Mouse (Mus musculus) spleen, postnatal 14 days (tissue): Measurements from ENCODE around the gene Melk.
A peak's percentile ranks its signal among the peaks of the same experiment; 100 is the strongest.

ENCODE experiments used
- DNase-seq, 2 experiments: peaks; one replicate each; pipeline ENCODE4 v3.0.0; 2021 to 2022; ENCODE audit warnings: low spot score in 2 of 2

Gene Melk

DNA sequence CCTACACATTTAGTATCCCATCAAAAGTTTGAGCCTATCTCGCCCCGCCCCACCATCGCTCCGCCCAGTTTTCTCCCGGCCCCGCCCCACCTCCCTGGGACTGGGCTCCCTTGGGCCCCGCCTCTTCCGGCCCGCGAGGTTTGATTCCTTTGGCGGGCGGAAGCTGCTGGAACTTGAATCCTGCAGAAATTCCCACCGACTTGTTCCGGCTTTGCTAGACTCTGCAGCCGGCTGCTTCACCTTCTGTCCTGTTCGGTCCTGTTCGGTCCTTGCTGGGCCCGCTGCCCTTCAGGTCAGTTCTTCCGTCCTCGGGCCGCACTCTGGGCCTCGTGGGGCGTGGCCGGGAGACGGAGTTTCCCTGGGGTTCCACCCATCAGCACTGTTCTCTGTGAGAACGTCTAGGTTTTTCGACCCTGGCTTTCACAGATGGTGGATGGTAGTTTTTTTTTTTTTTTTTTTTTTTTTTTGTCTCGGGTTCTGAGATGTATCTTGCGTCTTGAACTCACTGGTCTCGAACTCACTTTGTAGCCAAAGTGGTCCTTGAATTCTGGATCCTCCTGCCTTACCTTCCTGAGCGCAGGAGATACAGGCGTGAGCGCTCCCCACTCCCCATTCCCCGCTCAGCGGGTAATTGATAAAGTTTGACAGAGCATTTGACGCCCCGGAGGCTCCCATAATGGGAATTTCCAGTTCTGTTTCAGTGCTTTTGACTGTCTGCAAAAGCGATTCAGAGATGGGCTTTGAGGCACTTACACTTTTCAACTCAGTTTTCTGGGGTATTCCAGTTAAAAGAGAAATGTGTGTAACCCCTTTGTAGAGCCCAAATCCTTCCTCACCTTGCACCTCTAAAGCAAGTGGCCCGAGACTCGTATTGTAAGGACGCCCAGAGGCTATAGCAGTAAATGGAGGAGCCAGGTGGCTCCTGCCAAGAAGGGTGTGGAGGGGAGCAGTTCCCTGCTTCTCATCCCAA is at the start of gene Melk:
Melk (plus strand) TSS at position 96 of the 970 bp plus-strand sequence.
- DNase-seq, result peak; percentile 64 to 76

DNA sequence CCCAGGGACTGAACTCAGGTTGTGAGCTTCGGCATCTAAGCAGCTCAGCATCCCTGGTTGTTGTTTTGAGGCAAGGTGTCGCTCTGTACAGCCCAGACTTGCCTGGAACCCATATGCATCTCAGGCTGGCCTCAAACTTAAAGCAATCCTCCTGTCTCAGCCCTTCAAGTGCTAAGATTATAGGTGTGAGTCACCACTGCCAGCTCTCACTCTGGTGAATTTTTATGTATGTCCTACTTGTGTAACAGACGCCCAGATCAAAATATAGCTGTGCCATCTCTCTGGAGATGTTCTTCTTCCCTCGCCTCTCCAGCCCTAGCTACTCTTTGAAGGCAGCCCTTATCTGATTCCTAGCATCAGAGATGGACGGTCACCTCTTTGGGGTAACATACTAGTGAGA is 49.2 kb upstream of the Melk start:
- DNase-seq, result no peak

DNA sequence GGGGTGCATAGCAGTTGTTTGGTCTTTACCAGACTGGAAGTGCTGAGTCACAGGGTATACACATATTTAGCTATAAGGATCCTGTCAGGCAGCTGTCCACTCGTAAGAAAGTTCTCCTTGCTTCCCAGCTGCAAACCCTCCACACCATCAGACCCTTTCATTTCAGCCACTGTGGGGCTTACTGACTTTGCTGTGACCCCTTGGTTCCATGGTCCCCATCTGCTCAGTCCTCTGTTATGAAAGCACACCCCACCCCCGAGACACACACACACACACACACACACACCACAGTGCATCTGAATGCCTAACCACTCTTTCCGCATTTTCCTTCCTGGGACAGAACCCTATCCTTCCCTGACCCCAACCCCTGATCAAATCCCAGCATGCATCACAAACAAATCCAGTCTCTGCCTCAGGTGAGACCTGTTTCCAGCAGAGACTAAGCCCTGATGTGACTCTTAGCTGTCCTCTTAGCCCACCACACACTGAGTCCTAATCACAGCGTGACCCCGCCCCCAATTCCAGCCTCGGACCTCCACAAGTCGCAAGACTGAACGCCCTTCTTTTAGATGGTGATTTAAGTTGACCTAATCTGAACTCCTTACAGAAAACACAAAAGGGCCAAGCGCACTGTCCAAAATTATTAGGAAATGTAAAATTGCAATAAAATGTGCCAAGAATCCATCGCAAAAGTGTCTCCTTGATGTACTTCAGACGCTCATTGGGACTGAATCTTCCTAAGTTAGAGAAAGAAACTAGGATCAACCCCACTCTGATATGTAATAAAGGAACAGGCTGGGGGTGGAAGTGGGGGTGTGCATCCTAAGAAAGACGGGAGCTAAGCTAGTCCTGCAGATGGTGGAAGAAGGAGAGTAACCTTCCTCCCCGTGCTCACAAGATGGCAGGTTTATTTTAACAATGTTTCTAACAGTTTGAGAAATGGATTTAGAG is 48.4 kb upstream of the Melk start:
- no peak for DNase-seq

DNA sequence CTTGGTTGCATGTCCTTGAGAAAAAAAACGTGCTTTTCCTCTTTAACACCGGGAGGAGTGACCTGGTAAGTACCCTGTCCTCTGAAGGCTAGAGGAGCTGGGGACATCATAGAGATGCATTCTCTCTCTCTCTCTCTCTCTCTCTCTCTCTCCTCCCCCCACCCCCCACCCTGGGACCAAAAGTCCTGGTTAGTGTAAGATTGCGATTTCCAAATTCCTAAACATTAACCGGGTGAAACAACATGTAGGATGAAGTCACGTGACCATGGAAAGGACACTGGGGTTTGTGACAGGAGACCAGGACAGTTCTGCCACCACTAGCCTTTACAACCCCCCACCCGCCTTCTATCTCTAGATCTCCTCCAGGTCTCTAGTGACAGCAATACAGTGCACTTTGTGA is 47.5 kb upstream of the Melk start:
- no peak for DNase-seq

DNA sequence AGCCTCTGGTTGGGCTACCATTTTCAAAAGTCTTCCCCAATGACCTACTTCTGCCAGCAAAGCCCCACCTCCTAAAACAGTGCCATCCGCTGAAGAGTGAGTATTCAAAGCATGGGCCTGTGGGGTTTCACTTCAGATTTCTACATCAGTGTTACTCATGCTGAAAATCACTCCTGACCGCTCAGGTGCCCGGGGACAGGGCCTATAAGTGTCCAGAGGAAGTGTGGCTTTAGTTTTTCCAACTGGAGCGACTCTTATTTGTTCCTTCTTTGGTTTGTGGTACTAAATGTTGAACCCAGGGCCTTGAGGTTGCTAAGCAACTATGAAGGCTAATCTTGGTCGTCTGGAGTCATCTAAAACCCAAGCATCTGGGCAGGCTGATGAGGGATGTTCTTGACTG is 46.1 kb upstream of the Melk start:
- DNase-seq, result no peak

DNA sequence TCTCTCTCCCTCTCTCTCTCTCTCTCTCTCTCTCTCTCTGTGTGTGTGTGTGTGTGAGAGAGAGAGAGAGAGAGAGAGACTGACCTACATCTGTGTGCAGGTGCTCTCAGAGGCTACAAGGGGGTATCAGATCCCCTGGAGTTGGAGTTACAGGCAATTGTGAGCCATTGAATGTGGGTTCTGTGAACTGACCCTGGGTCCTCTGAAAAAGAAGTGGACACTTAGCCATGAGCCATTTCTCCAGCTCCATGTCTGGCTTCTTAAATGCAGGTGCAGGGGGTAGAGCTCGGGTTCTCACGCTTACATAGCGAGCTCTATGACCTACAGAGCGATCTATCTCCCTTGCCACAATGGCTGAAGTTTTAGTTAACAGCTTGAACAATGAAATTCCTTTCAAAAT is 41.5 kb upstream of the Melk start:
- no peak for DNase-seq

DNA sequence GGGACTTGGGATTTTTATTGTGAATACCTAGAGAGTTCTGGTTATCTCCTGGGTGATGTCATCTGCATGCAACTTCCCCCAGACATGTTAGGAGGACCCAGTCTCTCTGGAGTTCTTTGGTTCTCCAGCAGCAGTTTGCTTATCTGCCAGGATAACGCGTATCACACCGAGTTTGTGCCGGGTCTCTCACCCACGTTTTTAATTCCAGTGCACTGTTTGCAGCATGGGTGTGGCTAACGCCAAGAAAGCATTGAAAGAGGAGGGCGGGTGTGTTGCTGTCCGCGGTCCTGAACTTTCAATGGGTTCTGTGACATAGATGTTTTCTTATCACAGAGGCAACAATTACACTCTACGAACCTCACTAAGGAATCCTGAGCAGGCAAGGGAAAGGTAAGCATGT is 40.4 kb upstream of the Melk start:
- peak in 1 of 2 experiments; percentile 26 for DNase-seq

DNA sequence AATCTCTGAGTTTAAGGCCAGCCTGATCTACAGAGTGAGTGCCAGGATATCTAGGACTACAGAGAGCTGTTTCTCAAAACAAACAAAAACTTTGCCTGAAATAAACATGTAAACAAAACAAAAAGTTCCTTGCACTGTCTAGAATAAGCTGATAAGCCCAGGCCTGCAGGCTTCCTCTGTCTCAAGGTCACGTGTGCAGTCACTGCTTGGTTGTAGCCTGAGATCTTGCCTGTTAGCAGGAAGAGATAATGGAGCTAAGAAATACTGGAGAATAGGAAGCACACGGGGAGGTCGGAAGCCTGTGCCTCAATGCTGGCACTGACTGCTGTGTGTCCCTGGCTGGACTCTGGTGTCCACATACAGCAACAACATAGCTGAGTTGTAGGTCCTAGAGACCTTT is 35.2 kb upstream of the Melk start:
- DNase-seq, result no peak

DNA sequence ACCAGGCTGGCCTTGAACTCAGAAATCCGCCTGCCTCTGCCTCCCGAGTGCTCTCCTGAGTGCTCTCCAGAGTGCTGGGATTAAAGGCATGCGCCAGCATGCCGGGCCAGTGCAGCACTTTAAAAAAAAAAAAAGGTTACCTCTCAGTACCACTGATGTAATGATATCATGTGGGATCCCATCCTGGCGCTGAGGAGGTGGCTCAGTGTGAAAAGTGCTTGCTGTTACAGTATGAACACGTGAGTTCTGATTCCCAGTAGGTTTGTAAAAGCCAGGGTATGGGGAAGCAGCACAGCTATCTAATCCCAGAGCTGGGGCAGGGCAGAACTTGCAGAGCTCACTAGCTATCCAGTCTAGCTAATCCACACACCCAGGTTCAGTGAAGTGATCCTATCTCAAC is 33.2 kb upstream of the Melk start:
- DNase-seq, result no peak

DNA sequence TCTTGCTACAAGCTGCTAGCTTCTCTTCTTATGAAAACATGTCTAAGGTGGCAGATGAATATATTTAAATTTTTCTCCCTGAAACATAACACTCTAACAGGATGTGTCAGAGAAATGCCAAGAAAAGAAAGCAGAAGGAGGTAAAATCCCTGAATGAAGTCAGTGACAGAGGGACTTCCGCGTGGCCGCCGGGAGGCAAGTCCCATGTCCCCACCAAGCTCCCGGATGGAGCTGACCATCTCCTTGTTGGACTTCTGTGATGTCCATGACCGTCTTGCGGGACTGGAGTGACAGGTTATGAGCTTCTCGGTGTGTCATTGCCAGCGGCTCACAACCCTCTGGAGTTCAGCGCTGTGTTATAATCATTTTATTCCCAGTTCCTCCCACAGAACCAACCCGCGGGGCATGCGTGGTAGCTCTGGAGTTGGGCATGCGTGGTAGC is 31.3 kb upstream of the Melk start:
- no peak for DNase-seq

DNA sequence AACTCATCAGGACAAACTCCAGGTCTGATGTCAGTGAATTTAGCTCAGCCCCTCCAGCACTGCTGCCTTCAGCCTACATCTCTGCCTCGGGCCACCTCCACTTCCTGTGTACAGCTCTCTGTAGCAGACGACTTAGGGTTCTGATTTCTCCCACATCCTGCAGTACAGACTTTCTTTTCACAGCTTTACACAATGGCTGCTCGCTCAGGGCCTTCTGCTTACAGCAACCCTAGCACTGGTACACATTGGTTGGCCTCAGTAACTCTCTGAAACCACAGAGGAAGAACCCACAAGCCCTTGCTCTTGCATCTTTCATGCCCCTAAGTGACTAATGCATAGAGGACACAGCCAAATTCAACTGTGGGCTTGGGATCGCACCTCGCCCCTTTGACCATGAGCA is 29.5 kb upstream of the Melk start:
- DNase-seq, result no peak

DNA sequence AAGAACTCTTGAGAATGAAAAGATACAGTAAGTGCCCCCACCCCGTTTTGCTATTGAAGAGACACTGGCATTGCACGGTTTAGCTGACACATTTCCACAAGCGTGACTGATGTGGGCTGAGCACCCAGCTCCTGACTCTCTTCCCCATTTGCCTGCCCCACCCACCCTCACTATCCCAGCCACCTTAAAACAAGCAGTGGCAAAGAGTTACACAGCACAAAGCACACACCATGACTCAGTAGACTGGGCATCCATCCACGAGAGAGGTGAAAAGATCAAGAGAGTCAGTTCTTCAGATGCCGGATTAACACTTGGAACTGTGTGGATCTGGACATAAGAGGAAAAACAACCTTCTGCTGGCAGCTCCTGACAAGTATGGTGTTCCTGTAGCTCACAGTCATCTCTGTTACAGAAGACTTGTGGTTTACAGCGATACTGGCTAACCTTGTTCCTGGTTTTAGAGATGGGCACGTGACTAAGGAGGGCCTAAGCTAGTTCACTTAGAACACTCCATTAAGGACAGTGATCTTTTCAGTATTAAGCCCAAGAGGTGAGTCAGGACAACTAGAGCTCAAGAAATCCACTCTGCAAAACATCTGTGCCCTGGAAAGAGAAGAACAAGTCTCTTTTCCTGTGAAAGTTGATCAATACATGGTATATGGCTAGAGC is 18.9 kb upstream of the Melk start:
- DNase-seq, result no peak

DNA sequence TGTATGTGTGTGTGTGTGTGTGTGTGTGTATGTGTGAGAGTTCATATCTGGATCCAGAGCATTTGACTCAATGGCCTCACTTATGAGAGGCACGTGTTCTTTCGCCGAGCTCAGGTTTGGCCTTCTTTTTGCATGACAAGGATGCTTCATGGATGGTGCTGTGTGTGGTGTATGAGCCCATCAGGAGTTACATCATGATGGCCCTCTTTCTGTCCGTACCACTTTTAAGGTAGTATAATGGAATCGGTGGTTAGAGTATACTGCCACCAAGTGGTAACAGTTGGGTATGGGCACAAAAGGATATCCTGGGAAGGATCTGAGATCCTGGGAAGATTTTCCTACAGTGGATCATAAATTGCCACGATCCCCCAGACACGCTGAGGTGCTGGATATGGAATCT is 8.1 kb upstream of the Melk start:
- DNase-seq, result no peak

DNA sequence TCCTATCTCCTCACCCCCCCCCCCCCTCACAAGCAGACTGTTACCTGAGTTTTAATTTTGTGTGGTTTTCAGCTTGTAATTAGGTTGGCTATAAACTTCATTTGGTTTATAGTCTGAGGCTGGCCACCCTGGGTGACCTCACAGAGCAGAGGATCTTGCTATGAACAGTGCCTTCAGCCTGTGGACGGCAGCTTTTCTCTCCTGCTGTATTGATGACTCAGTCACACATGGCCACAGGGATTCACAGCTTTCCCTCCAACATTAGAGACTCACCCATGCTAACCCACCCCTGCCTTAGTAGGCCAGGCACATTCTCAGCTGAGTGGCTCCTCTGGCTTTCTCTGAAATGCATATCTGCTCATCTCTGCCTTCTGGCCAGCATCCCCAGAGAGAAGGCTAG is 4.8 kb upstream of the Melk start:
- no peak for DNase-seq

DNA sequence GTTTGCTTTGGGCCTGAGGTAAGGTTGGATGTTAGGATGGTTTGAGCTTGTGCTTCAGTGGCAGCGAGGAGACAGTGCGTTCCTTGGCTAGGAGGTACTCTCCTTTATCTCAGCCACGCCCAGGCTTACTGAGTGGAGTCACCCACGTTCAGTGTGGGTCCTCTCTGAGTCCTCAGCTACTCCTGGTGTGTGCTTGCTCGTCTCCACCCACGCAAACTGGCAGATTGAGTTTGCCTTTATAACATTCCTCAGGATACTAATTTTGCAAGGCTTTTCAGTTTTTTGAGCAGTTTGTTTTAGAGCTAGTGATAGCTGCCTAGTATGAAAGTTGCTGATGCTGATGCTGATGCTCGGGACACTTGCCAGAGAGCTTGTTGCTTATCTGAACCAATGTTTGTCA is 5.9 kb downstream of the Melk start:
- DNase-seq, result no peak

DNA sequence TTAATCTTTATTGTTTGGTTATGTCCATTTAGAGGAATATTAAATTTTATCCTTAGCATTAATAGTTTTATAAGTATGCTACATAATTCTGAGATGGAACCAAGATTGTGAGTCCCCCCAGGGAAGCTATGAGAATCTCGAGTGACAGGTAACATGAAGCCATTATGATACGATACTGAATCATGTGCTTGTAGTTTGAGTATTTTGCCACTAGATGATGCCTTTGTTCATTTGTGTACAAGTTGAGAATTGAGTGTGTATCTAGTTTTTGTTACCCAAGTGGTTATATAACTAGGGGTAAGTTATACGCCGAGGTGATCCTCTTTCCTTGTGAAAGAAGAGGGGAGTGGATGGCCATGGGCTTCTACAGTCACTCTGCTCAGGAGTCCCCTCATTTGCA is 9.8 kb downstream of the Melk start:
- no peak for DNase-seq

DNA sequence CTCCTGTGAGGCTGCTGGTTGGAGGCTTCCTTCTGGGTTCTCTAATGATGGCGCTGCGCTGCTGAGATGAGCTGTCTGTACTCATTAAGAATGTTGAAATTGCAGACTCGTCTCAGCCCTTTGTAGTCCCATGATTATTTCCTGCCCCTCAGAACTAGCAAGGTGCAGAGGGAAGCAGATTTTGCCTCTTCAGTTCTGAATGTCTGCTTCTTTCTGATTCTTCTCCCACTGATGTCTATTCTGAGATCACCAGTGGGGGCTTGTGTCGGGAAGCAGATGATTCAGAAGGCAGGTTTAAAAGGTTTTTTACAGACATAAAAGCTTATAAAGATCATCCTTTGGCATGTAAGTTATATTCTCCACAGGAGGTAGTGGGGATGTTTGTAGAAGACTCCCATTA is 10.2 kb downstream of the Melk start:
- DNase-seq, result no peak

DNA sequence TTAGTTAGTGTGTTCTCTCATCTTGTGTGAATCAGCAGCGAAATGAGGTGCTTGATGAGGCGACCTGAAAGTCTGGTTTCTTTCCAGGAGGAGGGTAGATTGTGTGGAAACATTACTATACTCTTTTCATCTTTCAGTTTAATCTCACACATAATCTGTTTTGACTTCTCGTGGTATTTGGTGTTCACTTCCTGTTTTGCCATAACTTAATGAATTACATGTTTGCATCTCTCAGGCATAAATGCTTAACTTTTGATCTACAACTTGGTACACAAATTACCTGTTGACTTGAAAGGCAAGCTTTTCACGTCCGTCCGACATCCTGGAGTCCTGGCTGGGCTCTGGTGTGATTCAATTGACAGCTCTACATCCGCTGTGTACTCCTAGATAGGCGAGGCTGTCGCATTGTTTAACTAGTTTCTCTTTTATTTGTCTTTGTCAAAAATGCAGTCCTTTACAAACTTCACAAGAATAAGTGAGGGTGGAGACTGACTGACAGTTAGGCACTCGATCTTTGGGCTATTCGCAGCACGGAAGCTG is 15.7 kb downstream of the Melk start:
- no peak for DNase-seq

DNA sequence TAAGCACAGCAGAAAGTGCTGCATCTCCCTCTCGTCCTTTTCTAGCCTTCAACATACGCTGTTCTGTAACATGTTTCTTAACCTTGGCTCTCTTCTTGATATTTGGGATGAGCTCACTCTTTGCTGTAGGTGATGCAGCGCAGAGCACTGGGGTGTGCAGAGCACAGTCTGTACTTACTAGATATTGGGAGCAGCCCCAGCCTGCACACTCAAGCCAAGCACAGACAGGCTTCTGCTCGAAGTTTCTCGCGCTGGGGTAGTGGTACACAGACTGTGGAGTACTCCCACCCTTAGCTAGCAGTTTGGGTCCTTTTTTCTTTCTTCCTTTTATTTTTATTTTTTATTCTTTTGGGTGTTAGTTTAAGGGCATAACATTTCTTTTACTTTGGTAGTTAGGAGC is 19.8 kb downstream of the Melk start:
- DNase-seq, result no peak

DNA sequence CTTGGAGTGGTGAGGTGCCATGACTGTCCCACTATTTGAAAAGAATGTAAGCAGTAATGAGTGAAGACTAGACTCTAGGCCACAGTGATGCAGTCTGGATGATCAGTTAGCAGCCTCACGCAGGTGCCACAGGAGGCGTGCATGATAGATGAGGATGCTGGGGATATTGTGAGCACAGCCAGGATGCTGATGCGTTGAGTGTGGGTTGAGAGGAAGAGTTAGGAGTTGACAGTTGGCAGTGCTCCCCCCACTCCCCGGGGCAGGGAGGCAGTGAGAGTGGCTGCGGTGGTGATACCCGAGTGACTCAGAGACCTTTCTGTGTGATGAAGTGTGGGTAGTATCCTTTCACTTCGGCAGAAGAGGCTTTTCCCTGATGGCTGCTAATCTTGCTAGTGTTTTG is 21.4 kb downstream of the Melk start:
- DNase-seq, result no peak

DNA sequence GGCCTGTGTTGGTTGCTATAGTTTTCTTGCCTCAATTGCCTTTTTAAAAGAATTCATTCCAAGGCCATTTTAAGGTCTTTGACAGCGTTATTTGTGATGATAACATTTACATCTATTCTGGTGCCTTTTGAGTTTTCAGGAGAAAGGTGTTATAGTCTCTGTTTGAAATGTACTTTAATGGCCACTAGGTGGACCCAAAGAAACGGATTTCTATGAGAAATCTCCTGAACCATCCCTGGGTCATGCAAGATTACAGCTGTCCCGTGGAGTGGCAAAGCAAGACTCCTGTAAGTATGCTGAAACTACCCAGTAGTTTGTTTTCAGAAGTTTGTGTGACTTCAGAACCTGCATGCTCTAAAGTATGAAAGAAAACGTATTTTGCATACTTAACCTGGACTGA is 24.8 kb downstream of the Melk start:
- no peak for DNase-seq

DNA sequence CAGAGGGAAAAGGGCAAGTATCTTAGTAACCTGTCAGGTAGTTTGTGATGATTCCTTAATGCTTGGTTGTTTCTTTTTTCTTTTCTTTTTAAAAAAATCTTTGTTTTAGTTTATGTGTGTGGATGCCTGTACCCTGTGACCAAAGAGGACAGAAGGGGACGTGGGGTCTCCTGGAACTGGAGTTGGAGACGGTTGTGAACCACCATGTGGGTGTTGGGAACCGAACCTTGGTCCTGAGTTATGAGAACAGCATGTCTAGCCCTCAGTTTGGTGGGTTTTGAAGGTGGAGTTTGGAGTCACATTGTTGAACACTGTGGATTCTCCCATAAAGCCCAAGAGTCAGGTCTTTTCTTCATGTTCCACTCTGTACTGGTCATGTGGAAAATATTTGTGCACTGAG is 26.0 kb downstream of the Melk start:
- no peak for DNase-seq
